Mouse (Mus musculus): Measurements from ENCODE around the gene Cobl.

The Cobl gene

GRCm38 (mm10) chr11:12394151-12394550, 70.6 kb downstream of the Cobl start:
- DNase-seq (ENCODE audit: low read depth, low spot score): no peak

- DNase-seq (ENCODE audit: low read depth, low spot score): no peak
Measured at GRCm38 (mm10) chr11:12384826-12385225, 79.9 kb downstream of the Cobl start.

GRCm38 (mm10) chr11:12382991-12383390, 81.8 kb downstream of the Cobl start:
- no peak for DNase-seq (ENCODE audit: low read depth, low spot score)

GRCm38 (mm10) chr11:12381096-12381495, 83.7 kb downstream of the Cobl start:
- DNase-seq (ENCODE audit: low read depth, low spot score): no peak

- no peak for DNase-seq (ENCODE audit: low read depth, low spot score)
Measured at GRCm38 (mm10) chr11:12376628-12377027, 88.1 kb downstream of the Cobl start.

- DNase-seq (ENCODE audit: low read depth, low spot score): peak; percentile 17
Measured at GRCm38 (mm10) chr11:12373106-12374098, 91.4 kb downstream of the Cobl start.

- no peak for DNase-seq (ENCODE audit: low read depth, low spot score)
Measured at GRCm38 (mm10) chr11:12370957-12371356, 93.8 kb downstream of the Cobl start.

GRCm38 (mm10) chr11:12367426-12368178, 97.2 kb downstream of the Cobl start:
- no peak for DNase-seq (ENCODE audit: low read depth, low spot score)

- DNase-seq (ENCODE audit: low read depth, low spot score): no peak
Measured at GRCm38 (mm10) chr11:12359336-12360000, 105.3 kb downstream of the Cobl start.

- DNase-seq (ENCODE audit: low read depth, low spot score): no peak
Measured at GRCm38 (mm10) chr11:12358602-12359001, 106.2 kb downstream of the Cobl start.

- no peak for DNase-seq (ENCODE audit: low read depth, low spot score)
Measured at GRCm38 (mm10) chr11:12355681-12356080, 109.1 kb downstream of the Cobl start.

GRCm38 (mm10) chr11:12350986-12351546, 113.7 kb downstream of the Cobl start:
- DNase-seq (ENCODE audit: low read depth, low spot score): no peak

GRCm38 (mm10) chr11:12350086-12350485, 114.7 kb downstream of the Cobl start:
- no peak for DNase-seq (ENCODE audit: low read depth, low spot score)

- DNase-seq (ENCODE audit: low read depth, low spot score): no peak
Measured at GRCm38 (mm10) chr11:12346486-12346885, 118.3 kb downstream of the Cobl start.

- no peak for DNase-seq (ENCODE audit: low read depth, low spot score)
Measured at GRCm38 (mm10) chr11:12343686-12344085, 121.1 kb downstream of the Cobl start.

GRCm38 (mm10) chr11:12340697-12341096, 124.1 kb downstream of the Cobl start:
- DNase-seq (ENCODE audit: low read depth, low spot score): no peak

- no peak for DNase-seq (ENCODE audit: low read depth, low spot score)
Measured at GRCm38 (mm10) chr11:12336145-12336544, 128.6 kb downstream of the Cobl start.

- DNase-seq (ENCODE audit: low read depth, low spot score): no peak
Measured at GRCm38 (mm10) chr11:12331997-12332396, 132.8 kb downstream of the Cobl start.

- DNase-seq (ENCODE audit: low read depth, low spot score): no peak
Measured at GRCm38 (mm10) chr11:12321445-12321844, 143.3 kb downstream of the Cobl start.

GRCm38 (mm10) chr11:12319318-12319717, 145.4 kb downstream of the Cobl start:
- no peak for DNase-seq (ENCODE audit: low read depth, low spot score)

- no peak for DNase-seq (ENCODE audit: low read depth, low spot score)
Measured at GRCm38 (mm10) chr11:12315670-12316069, 149.1 kb downstream of the Cobl start.
